Mouse (Mus musculus) common myeloid progenitor, adult 5-6 weeks (primary cell): ENCODE data around the gene Cdhr5. TPM values are rescaled to one million over a fixed set of nuclear protein-coding genes. Genes with fewer than 3 reads are reported as not detected.
"Not testable (repeated sequence)": the region's sequence is repeated elsewhere in the genome, so short reads cannot be mapped to it uniquely, and the experiment has no call there.

ENCODE experiments used
- ATAC-seq: replicated peaks from 2 replicates; pipeline ENCODE4 v1.8.0; 2016; ENCODE audit warnings: low read depth, mild to moderate bottlenecking, moderate TSS enrichment, inconsistent platforms; ENCODE audit not compliant: poor library complexity, severe bottlenecking
- total RNA-seq: library from RNA; stranded (forward); fragments of 200-1000, 187-1606 nt; gene quantifications from 2 replicates; pipeline ENCODE4 v1.2.3, GENCODE M21; 2017

Cdhr5 gene
- total RNA-seq, 1 experiment from 2014 or later: not detected

GRCm38 (mm10) chr7:141278766-141279590, 2.4 kb upstream of the Cdhr5 start, which contains the start of gene Sct:
Gene Sct (minus strand): TSS chr7:141279133.
- ATAC-seq: peak; percentile 47

- ATAC-seq: no peak
These were observed 1.4 kb upstream of the Cdhr5 start for GRCm38 (mm10) chr7:141277701-141278678.

- no peak for ATAC-seq
These were observed 1.2 kb downstream of the Cdhr5 start for GRCm38 (mm10) chr7:141275356-141275755.

GRCm38 (mm10) chr7:141270631-141271030, 6.0 kb downstream of the Cdhr5 start:
- no peak for ATAC-seq

GRCm38 (mm10) chr7:141269273-141269545, 7.4 kb downstream of the Cdhr5 start:
- ATAC-seq: peak; percentile 7; the same call in 1 of the 2 replicates

GRCm38 (mm10) chr7:141268466-141269272, 7.9 kb downstream of the Cdhr5 start:
- peak; percentile 55 for ATAC-seq

- ATAC-seq: peak; percentile 63
These were observed 10.6 kb downstream of the Cdhr5 start, which contains the start of gene Irf7 for GRCm38 (mm10) chr7:141265739-141266561. Gene Irf7 (minus strand): TSS chr7:141266481.

- ATAC-seq: no peak
These were observed 11.2 kb downstream of the Cdhr5 start for GRCm38 (mm10) chr7:141265411-141265738.

GRCm38 (mm10) chr7:141264761-141265410, 11.7 kb downstream of the Cdhr5 start:
- ATAC-seq: peak; percentile 45

GRCm38 (mm10) chr7:141264041-141264700, 12.4 kb downstream of the Cdhr5 start:
- no peak for ATAC-seq

- ATAC-seq: no peak
These were observed 12.9 kb downstream of the Cdhr5 start for GRCm38 (mm10) chr7:141263640-141264039.

GRCm38 (mm10) chr7:141261480-141261879, 15.1 kb downstream of the Cdhr5 start:
- ATAC-seq: no peak

GRCm38 (mm10) chr7:141256159-141256558, 20.4 kb downstream of the Cdhr5 start:
- no peak for ATAC-seq

- not testable (repeated sequence) for ATAC-seq
These were observed 26.1 kb downstream of the Cdhr5 start for GRCm38 (mm10) chr7:141250486-141250885.

- no peak for ATAC-seq
These were observed 45.0 kb downstream of the Cdhr5 start for GRCm38 (mm10) chr7:141231551-141231950.

- ATAC-seq: no peak
These were observed 45.5 kb downstream of the Cdhr5 start for GRCm38 (mm10) chr7:141231111-141231510.

- no peak for ATAC-seq
These were observed 46.0 kb downstream of the Cdhr5 start for GRCm38 (mm10) chr7:141230570-141230969.

GRCm38 (mm10) chr7:141229702-141230101, 46.9 kb downstream of the Cdhr5 start:
- ATAC-seq: no peak
